Mouse (Mus musculus) layer of hippocampus, adult 18-20 months (tissue): Measurements from ENCODE around the gene 0610012G03Rik. TPM values are rescaled to one million over a fixed set of nuclear protein-coding genes. Genes with fewer than 3 reads are reported as not detected.

Source experiments
- microRNA-seq, 2 experiments: library from miRNA; unstranded; fragments of <30 nt; microRNA quantifications; one replicate each; pipeline ENCODE4 v1.2.0; 2021
- total RNA-seq, 2 experiments: library from RNA; stranded (reverse); gene quantifications; 2 replicates each; pipeline ENCODE4 v1.2.3; 2021

0610012G03Rik gene
- total RNA-seq, 2 experiments from 2014 or later = 41.2 to 41.5 TPM

Small RNAs within 50 kb of the gene (microRNA-seq; reads per million reads assigned to microRNA genes)
- gene Gm26269 = 0 reads per million in 2 experiments

Other genes starting within 250 kb of the 0610012G03Rik start
- gene Meltf, start 69.7 kb downstream of the 0610012G03Rik start, total RNA-seq = under 1 TPM; 0.08 to 0.22 TPM
- 10 to 100 TPM; 19.4 to 23.3 TPM for gene Pigz, start 14.6 kb downstream of the 0610012G03Rik start, total RNA-seq
- gene Ncbp2, start within 50 bp of the 0610012G03Rik start, total RNA-seq = 10 to 100 TPM; 51.4 to 53.4 TPM
- gene Senp5, start 54.8 kb upstream of the 0610012G03Rik start, total RNA-seq = 10 to 100 TPM; 37.7 to 39.0 TPM
- 10 to 100 TPM; 28.7 to 29.8 TPM for gene Pak2, start 130.8 kb upstream of the 0610012G03Rik start, total RNA-seq
- 10 to 100 TPM; 23.4 to 25.2 TPM for gene Pigx, start 151.2 kb upstream of the 0610012G03Rik start, total RNA-seq
- gene Cep19, start 151.3 kb upstream of the 0610012G03Rik start, total RNA-seq = 10 to 100 TPM; 65.8 to 66.3 TPM
- gene Nrros, start 217.1 kb upstream of the 0610012G03Rik start, total RNA-seq = 10 to 100 TPM; 10.1 to 12.4 TPM
- gene Bex6, start 231.3 kb upstream of the 0610012G03Rik start, total RNA-seq = not detected